Mouse (Mus musculus): ENCODE measurements around the gene Sema3f. TPM values are rescaled to one million over a fixed set of nuclear protein-coding genes. Genes with fewer than 3 reads are reported as not detected.

The Sema3f gene
- polyA plus RNA-seq (2012; rRNA removed): 163 and 176 TPM in 2 replicates

GRCm38 (mm10) chr9:107709697-107710483 lies at the start of gene Sema3f:
Gene Sema3f, minus strand, starts transcription at chr9:107710475.
- peak; percentile 85 for DNase-seq (ENCODE audit: low read depth)
- TF ChIP-seq CTCF (IDR thresholded peaks at IDR 0.05; ENCODE audit: borderline replicate concordance, extremely low read depth, insufficient read depth, insufficient read length): peak; percentile 20; the same call in 1 of the 2 replicates
- TF ChIP-seq POLR2A (IDR thresholded peaks at IDR 0.05; ENCODE audit: borderline replicate concordance, extremely low read depth, insufficient read depth, insufficient read length, poor library complexity, severe bottlenecking): peak; percentile 58

- no peak for DNase-seq (ENCODE audit: low read depth)
- TF ChIP-seq POLR2A (IDR thresholded peaks at IDR 0.05; ENCODE audit: borderline replicate concordance, extremely low read depth, insufficient read depth, insufficient read length, poor library complexity, severe bottlenecking) (no peak), CTCF (IDR thresholded peaks at IDR 0.05; ENCODE audit: borderline replicate concordance, extremely low read depth, insufficient read depth, insufficient read length) (no peak)
Measured at GRCm38 (mm10) chr9:107759593-107759992, 49.3 kb upstream of the Sema3f start.

- no peak for DNase-seq (ENCODE audit: low read depth)
- TF ChIP-seq CTCF (IDR thresholded peaks at IDR 0.05; ENCODE audit: borderline replicate concordance, extremely low read depth, insufficient read depth, insufficient read length): no peak
- no peak for TF ChIP-seq POLR2A (IDR thresholded peaks at IDR 0.05; ENCODE audit: borderline replicate concordance, extremely low read depth, insufficient read depth, insufficient read length, poor library complexity, severe bottlenecking)
Measured at GRCm38 (mm10) chr9:107750378-107750777, 40.1 kb upstream of the Sema3f start.

- no peak for TF ChIP-seq POLR2A (IDR thresholded peaks at IDR 0.05; ENCODE audit: borderline replicate concordance, extremely low read depth, insufficient read depth, insufficient read length, poor library complexity, severe bottlenecking)
- DNase-seq (ENCODE audit: low read depth): no peak
Measured at GRCm38 (mm10) chr9:107748063-107748462, 37.8 kb upstream of the Sema3f start.

- no peak for DNase-seq (ENCODE audit: low read depth)
- TF ChIP-seq POLR2A (IDR thresholded peaks at IDR 0.05; ENCODE audit: borderline replicate concordance, extremely low read depth, insufficient read depth, insufficient read length, poor library complexity, severe bottlenecking): no peak
- TF ChIP-seq CTCF (IDR thresholded peaks at IDR 0.05; ENCODE audit: borderline replicate concordance, extremely low read depth, insufficient read depth, insufficient read length): no peak
Measured at GRCm38 (mm10) chr9:107747310-107747709, 37.0 kb upstream of the Sema3f start.

GRCm38 (mm10) chr9:107746679-107747078 lies 36.4 kb upstream of the Sema3f start:
- no peak for DNase-seq (ENCODE audit: low read depth)
- TF ChIP-seq POLR2A (IDR thresholded peaks at IDR 0.05; ENCODE audit: borderline replicate concordance, extremely low read depth, insufficient read depth, insufficient read length, poor library complexity, severe bottlenecking) (no peak), CTCF (IDR thresholded peaks at IDR 0.05; ENCODE audit: borderline replicate concordance, extremely low read depth, insufficient read depth, insufficient read length) (peak; percentile 23; the same call in 1 of the 2 replicates)

GRCm38 (mm10) chr9:107744061-107744460 lies 33.8 kb upstream of the Sema3f start:
- DNase-seq (ENCODE audit: low read depth): no peak
- TF ChIP-seq CTCF (IDR thresholded peaks at IDR 0.05; ENCODE audit: borderline replicate concordance, extremely low read depth, insufficient read depth, insufficient read length) (no peak), POLR2A (IDR thresholded peaks at IDR 0.05; ENCODE audit: borderline replicate concordance, extremely low read depth, insufficient read depth, insufficient read length, poor library complexity, severe bottlenecking) (no peak)

GRCm38 (mm10) chr9:107738841-107739202 lies 28.5 kb upstream of the Sema3f start:
- peak; percentile 46 for TF ChIP-seq CTCF (IDR thresholded peaks at IDR 0.05; ENCODE audit: borderline replicate concordance, extremely low read depth, insufficient read depth, insufficient read length)
- TF ChIP-seq POLR2A (IDR thresholded peaks at IDR 0.05; ENCODE audit: borderline replicate concordance, extremely low read depth, insufficient read depth, insufficient read length, poor library complexity, severe bottlenecking): no peak
- DNase-seq (ENCODE audit: low read depth): peak; percentile 53

GRCm38 (mm10) chr9:107738020-107738840 lies 28.0 kb upstream of the Sema3f start:
- no peak for TF ChIP-seq POLR2A (IDR thresholded peaks at IDR 0.05; ENCODE audit: borderline replicate concordance, extremely low read depth, insufficient read depth, insufficient read length, poor library complexity, severe bottlenecking)
- TF ChIP-seq CTCF (IDR thresholded peaks at IDR 0.05; ENCODE audit: borderline replicate concordance, extremely low read depth, insufficient read depth, insufficient read length): peak; percentile 95
- peak; percentile 92 for DNase-seq (ENCODE audit: low read depth)

- peak; percentile 54 for DNase-seq (ENCODE audit: low read depth)
- TF ChIP-seq CTCF (IDR thresholded peaks at IDR 0.05; ENCODE audit: borderline replicate concordance, extremely low read depth, insufficient read depth, insufficient read length): no peak
- TF ChIP-seq POLR2A (IDR thresholded peaks at IDR 0.05; ENCODE audit: borderline replicate concordance, extremely low read depth, insufficient read depth, insufficient read length, poor library complexity, severe bottlenecking): no peak
Measured at GRCm38 (mm10) chr9:107736185-107736485, 25.9 kb upstream of the Sema3f start.

GRCm38 (mm10) chr9:107735356-107736184 lies 25.3 kb upstream of the Sema3f start:
- TF ChIP-seq CTCF (IDR thresholded peaks at IDR 0.05; ENCODE audit: borderline replicate concordance, extremely low read depth, insufficient read depth, insufficient read length) (no peak), POLR2A (IDR thresholded peaks at IDR 0.05; ENCODE audit: borderline replicate concordance, extremely low read depth, insufficient read depth, insufficient read length, poor library complexity, severe bottlenecking) (no peak)
- peak; percentile 83 for DNase-seq (ENCODE audit: low read depth)

All from brain, embryonic 14.5 days (tissue).